Mouse (Mus musculus): ENCODE data around the gene Ubap1l.

The Ubap1l gene

DNA sequence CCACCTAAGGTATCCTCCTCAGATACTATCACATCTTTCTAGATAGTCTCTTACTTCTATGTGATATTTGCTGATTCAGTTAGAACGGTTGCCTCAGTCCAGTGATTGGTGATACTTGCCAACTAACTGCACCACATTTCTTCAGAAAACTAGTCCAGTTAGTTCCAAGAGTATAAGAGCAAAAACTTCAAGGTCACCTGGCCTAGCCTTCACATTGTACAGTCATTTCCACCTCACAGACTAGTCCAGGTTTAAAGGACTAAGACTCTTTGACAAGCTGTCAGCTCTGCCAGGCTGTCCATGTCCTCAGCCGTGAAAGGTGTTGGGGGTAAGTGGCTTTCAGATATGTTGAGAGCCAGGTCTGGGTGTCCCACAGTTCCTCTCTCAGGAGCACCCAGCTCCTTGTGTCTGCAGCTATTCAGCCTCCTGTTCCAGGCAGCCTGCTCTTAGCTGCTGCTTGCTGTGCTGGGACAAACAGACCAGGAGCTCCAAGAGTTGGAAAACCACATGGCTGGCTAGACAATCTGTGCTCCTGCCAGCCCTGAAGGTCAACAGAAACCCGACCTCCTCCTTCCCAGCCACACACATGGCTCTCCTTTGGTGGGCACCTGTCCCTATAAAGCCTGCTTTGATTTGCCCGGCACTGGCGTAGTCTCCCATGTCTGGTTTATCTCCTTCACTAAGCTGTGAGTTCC, 13.8 kb downstream of the Ubap1l start:
- DNase-seq, result no peak

DNA sequence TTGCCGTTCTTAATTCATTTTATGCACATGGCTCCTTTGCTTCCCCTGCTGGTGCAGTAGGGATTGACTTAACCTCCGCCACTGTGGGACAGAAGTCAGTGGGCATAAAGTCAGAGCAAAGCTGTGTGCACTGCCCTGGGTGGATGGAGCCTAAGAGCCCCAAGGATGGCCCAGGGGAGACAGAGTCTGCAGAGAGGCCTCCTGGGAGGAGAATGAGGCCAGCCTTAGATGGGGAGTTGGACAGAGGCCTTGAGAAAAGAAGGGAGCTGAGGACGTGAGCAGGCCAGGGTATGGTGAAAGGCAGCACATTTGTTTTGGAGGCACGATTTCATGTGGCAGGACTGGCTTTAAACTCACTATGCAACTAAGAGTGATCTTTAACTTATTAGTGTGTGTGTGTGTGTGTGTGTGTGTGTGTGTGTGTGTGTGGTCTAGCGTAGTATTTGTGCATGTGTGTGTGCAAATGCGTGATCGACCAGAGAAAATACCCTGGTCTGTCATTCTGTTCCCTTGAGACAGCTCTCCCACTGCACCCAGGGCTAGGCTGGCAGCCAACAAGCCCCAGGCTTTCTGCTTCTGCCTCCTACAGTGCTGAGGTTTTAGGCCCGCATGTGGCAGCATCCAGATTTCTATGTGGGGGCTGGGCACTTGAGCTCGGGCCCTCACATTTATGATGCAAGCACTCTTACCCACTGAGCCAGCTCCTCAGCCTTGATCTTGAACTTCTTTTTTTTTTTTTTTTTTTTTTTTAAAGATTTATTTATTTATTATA, 14.5 kb downstream of the Ubap1l start:
- no peak for DNase-seq

DNA sequence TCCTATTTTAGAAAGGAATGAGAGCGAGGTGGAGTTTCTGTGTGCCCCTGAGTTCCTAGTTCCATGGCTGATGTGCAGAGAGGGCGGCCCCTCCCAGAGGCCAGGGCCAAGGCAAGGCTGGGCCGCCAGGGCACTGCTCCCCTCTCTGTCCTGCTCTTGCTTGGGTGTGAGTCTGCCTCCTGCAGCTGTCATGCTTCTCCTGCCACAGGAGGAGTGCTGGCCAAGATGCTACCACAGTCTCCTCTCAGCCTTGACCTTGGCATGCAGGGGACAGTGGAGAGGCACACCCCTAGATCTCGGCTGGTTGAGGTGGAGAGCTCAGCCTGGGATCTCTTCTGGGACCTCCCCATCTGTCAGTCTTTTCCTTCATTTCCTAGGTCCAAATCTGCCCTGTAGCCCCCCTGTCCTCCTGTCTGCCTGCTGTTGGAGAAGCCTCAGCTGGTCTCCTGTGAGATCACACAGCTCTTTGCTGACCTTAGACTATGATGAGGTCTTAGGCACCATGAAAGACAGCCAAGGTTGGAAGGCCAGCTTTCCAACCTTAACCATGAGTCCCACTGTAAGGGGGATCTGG, 20.3 kb downstream of the Ubap1l start:
- DNase-seq, result no peak

DNA sequence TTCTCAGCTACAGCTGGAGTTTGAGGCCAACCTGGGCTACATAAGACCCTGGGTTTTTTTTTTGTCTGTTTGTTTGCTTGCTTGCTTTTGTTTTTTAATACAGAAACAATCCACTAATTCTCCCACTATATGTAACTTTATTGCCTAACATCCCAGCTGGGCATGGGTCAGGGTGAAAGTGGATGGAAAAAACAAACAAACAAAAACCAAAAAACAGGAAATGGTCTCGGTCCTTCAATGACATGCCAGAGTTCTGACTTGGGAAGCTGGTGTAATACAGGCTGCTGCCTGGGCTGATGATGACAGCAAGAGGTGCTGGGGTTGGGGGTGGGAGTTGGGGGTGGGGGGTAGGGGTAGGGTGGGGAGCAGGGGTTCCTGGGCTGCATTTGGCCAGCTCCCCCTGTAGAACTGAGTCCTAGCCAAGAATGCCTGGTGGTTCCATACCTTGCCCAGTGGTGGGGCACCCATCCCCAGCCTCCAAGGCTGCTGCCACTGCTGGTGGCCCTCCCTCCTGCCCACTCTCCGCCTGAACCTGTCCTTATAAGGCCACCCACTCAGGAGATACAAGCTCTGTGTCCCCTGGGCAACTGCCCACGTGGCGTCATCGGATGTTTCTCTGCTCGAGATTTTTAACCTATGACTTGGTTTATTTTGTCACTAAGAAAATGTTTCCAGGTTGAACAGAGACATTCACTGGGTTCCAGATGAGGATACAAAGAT, 21.4 kb downstream of the Ubap1l start:
- DNase-seq, result no peak

DNA sequence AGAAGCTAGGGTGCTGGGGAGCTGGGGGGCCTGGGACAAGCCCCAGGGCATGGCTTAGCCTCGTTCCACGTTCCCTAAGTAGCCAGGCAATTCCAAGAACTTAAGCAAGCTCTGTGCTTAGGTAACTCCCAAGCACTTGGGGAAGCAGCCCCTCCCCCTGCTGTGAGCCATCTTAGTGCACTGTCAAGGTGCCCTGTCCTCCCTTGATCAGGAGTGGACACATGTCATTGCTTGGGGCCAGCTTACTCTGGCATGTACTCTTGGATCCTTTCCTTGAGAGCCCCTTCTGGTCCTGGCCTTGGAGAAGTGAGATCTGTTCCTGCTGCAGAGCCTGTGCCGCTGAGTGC, 21.9 kb downstream of the Ubap1l start:
- no peak for DNase-seq

DNA sequence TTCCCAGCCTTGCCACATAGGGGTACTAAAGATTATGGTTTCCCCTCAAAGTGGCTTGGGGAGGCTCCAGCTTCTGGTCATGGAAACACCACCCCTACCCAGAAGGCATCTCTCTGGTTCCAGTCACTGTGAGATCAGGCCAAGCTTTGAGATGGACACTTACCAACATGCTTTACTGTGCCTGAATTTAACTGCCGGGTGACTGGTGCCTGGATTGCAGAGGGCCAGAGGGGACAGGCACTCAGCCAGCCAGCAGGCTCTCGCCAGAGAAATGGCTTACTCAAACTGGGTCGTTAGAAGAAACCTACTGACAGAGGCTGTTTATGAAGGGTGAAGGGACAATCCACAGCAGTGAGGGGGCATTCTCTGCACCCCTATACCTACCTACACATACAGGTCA, 23.4 kb downstream of the Ubap1l start:
- no peak for DNase-seq

DNA sequence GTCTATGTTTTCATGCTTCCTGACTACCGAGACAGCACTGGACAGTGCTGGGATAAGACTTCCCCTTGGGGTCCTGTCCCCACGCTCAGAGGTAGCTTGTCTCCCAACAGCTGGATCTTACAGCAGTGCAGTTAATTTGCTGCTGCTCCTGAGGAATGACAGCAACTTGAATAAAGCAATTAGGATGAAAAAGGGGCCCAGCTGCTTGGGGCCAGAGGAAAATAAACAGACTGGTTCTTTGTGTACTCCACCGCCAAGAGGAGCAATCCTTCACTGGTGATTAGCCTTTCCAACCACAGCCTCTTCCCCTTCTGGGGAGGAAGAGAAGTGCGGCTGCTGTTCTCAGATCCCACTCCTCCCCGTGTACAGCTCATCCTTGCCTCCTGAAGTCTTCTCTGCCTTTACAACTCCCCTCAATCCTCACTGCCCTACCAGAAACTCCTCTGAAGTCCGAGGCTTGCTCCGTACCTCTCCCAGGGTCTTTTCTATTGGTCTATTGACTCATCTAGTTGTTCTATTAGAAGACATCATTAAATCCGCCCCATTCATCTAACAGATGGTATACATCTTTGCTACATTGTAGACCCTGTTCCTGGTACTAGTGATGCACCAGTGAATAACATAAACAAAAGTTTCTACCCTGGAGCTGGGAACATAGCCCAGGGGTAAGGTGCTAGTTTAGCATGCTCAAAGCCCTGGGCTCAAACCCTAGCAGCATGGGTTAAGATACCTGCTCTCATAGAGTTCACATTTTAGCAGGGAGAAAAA, 25.7 kb downstream of the Ubap1l start:
- no peak for DNase-seq

DNA sequence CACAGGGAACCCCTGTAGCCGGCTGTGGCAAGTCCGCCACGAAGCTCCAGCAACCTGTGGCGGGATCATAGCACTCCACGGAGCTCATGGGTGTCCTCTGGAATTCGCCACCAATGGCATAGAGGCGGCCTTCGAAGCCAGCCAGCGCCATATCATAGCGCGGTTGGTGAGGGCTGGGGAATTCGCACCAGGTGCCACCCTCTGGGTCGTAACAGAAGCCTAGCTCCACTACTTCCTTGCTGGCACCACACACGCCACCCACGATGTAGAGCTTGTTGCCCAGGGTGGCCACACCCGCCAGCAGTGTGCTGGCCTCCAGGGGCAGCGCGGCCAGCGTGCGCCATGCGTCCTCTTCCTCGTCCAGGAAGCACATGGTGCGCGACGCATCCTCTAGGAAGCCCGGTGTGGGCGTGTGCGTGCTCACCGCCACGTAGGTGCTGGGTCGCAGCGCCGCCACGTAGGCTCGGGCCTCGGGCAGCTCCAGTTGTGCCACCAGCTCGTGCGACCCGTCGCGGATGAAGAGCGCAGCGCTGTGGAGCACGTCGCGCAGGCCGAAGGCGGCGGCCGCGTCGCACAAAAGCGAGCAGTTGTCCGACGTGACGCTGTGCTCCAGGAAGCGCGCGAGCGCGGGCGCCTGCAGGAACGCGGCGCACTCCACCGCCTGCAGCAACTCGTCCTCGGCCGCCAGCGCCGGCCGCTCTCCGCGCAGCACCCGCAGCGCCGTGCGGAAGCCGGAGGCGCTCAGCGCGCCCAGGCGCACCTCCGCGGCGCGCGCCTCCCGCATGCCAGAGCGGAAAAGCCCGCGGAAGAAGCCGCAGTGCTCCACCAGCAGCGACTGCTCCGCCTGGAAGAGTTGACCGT, 30.1 kb downstream of the Ubap1l start:
- no peak for DNase-seq

DNA sequence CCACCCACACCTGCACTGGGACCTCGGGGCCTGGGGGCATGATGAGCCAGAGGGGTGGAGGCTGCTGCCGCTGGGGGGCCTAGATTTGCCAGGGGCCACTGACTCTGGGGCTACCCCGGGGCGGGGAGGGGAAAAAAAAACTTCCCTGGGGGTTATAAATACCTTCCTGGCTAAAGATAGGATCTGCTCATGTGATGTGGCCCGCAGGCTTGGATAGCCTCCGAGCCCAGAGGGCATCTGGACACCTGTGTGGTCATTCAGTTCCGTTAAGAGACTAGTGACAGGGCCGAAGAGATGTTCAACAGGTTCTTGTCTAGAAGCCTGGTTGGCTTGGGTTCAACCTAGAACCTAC, 30.7 kb downstream of the Ubap1l start, which contains the start of gene Kbtbd13:
Gene Kbtbd13, minus strand, starts transcription at position 40 of the 352 bp plus-strand sequence.
- DNase-seq, result no peak

DNA sequence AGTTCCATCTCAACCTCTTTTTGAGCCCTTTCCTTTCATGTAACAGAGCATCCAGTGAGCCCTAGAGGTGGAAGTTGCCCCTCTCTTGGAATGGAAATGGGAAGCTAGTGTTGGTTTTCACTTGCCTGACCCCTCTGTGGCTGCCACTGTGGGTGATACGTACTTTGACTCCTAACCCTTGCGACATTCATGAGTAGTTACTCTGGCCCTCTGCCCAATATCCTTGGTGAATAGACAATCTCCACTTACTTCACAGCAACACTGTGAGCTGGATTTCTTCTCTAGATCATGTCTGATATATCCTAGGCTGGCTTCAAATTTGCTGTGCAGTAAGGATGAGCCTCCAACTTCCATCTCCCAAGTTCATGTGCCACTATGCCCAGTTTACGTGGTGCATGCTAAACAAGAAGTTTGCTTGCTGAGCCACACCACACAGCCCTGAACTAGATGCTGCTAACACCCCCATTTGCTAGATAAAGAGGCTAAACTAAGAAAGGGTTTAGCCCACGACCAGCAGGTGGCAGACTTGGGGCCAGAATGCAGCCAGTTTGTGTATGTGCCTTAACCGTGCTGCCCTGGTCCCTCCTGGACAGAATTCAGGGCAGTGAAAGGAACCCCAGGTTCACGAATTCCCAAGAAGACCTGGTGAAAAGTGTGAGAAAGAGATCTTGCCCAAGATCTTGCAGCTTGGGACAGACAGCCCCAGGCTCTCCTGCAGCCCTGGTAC, 32.0 kb downstream of the Ubap1l start:
- no peak for DNase-seq

DNA sequence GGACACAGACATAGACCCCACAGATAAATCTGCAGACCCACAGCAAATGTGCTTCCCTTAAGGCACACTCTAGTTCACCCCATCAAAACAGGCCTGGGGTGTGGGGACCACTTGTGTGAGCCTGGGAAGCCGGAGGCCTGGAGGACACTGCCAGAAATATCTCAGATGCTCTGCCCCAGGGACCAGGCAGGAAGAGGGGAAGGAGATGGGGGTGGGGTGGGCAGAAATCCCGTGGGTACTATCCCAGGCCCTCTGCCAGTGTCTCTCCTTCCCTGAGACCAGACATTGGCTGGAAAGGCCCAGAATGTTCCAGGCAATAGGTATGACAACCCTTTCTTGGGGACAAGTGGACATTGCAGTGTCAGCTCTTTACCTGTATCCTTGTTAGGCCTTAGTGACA, 32.8 kb downstream of the Ubap1l start:
- DNase-seq, result no peak

DNA sequence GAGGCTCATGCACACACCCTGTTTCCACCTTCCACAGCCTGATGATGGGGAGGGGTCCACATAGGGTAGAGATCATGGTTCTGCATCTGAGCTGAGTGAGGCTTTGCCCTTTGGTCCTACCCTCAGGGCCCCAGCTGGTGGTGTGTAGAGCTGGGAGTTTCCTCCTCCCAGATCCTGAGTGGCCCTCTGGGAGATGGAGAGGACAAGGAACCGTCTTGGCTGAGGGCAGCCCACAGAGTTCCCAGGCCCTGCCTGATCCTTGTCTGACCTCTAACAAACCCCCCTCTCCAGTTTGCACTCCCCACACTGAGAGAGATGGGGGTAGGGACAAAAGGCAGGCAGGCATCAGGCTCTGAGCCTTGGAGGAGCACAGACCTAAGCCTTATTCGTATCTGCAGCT, 33.5 kb downstream of the Ubap1l start:
- no peak for DNase-seq

DNA sequence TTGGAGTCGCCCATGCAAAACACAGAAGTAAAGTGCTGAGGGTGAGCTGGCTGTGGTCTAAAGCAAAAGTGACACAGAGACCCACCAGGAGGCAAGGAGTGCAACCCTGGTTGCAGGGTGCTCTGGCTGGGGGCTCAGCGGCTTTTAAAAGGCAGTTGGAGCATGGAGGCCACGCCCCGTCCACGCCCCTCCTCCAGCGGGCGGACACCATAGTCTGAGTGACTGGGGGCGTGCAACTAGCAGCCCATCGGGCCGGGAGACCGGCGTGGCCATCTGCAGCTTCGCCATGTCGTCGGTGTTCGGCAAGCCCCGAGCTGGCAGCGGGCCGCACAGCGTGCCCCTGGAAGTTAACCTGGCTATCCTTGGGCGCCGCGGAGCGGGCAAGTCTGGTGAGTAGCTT, 37.4 kb downstream of the Ubap1l start, which contains the start of gene Rasl12:
Gene Rasl12, plus strand, starts transcription at position 228 of the 400 bp plus-strand sequence.
- peak; percentile 35 for DNase-seq

DNA sequence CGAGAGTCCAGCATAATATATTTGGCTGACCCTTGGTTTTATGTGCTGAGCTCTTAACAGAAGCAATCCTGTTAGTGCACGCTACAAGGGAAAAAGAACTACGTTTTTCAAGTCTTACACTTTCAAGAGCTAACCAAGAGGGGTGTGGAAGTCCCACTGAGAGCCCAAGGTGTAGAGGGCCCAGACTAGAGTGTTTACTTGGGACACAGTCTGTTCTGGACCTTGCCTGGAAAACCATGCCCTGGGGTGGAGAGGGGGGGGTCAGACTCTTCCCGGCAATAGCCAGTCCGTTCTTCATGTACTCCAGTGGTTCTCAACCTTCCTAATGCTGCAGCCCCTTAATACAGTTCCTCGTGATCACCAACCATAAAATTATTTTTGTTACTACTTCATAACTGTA, 39.1 kb downstream of the Ubap1l start:
- DNase-seq, result no peak

DNA sequence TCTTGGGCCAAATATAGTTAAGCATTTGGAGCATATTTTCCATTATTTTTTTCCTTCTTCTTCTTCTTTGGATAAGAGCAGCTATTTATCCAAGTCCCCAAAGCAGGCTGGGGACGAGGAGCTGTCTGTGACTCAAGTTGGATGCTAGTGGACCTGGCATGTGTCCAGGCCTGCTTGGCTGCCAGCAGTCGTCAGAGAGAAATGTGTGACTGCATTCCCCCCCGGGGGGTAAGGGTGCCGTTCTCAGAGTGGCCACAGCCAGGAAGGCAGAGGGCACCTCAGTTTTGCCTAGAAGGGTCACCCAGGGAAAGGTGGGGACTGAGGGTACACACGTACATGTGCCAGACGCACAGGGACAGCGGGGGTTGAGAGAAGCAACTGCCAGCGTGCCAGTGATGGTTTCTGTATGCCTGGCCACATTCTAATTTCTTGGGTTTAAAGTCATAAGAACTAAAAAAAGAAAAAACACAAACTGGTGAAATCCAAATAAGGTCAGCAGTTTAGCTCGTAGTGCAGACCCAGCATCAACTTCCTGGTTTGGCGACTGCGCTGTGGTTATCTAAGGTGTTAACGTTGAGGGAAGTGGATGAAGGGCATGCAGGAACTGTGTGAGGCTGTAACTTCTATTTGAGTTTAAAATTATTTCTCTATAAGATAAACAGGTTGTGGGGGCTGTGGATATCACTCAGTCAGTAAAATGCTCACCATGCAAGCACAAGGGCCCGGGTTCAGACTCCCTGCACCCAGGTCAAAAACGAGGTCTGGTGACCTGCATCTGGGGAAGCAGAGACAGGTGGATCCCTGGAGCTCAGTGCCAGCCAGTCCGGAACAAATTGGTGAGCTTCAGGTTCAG, 43.7 kb downstream of the Ubap1l start:
- no peak for DNase-seq

DNA sequence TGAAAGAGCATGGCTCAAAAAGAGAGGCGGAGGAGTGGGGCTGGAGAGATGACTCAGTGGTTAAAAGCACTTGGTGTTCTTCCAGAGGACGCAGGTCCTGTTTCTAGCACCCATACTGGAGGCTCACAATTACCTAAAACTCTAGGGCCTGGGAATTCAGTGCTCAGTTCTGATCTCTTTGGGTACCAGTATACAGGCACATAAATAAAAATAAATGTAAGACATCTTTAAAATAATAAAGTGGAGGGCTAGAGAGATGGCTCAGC, 44.3 kb downstream of the Ubap1l start:
- no peak for DNase-seq

DNA sequence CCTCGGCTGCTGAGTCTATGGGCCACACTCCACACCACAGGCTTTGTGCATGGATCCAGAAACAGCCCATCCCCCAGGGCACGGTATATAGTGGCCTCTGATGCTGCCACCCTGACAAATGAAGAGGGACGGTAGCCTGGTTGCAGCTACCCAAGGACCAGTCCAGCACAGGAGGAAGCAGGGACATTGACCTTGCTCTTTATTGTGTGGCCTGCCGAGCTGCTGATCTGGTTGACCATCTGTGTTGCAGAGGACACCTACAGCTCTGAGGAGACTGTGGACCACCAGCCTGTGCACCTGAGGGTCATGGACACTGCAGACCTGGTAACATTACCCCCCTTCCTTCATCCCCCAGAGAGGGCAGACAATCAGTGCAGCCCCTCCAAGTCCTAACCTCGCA, 46.5 kb downstream of the Ubap1l start:
- no peak for DNase-seq

DNA sequence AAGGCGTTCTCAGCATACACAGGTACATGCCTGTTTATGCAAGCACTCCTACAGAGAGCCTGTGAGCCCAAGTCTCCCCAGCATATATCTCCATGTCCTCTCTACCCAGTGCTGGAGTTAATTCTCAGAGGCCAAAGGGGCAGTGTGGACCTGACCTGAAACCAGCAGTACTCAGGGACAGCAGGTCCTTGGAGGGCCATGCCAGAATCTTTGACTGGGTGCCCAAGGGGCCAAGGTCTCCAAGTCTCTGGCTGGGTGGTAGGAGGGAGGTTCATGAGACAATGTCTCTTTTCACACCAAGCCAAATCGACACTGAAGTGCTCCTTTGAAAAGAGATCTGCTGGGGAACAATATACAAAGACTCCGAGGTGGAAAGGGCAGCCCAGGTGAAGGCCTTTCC, 47.0 kb downstream of the Ubap1l start:
- DNase-seq, result no peak

DNA sequence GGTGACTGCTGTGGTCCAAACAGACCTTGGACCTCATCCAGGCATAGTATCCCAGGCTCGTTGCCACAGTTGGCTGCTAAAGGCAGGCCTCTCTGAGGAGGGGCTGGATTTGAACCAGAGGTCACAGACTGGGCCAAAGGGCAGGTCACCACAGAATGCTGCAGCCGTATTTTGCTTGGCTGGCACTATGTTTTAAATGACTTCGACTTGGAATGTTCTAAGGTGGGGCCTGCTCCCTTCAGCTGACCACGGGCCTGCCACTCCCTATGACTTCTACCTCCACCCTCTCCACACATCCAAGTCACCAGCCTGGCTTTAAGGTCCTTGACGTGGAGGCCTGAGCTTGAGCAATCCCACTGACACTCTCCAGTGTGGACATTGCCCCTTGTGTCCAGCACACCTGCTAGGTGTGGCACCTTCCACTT, 48.0 kb downstream of the Ubap1l start:
- DNase-seq, result no peak

DNA sequence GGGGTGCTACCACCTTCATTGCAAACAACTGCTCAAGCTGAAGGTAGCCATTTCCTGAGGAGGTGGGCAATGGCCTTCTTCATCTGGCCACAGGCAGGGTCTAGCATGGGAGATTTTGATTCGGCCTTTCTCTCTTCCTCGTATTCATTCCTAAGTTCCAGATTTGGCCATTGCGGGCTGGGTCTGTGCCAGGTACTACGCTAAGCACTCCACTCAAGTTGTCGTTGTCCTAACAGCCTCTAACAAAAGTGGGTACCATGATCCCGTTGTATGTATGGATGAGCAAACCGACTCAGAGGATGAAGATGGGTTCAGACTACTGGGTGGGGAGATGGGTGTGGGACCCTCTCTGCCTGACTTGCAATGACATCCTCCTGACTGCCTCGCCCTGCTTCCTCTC, 49.5 kb downstream of the Ubap1l start:
- DNase-seq, result no peak

Measured in thymus, adult 18-20 months (tissue).